Comparison of ENCODE assay signal across 8 mouse cellular contexts in genomic region chr1:155082158-155082964, GRCm38 (mm10). TPM values are rescaled to one million over a fixed set of nuclear protein-coding genes. Genes with fewer than 3 reads are reported as not detected.
A peak's percentile ranks its signal among the peaks of the same experiment; 100 is the strongest.
DNase-seq lines count a peak whose midpoint lies in the region; ATAC-seq and TF ChIP-seq lines count a peak whose summit lies in the region.

No protein-coding gene starts in this region.

- TF ChIP-seq EP300 in stomach, postnatal 0 days (optimal IDR thresholded peaks at IDR 0.05), result no peak

- peak; percentile 32 for DNase-seq in adrenal gland, postnatal 14 days
- DNase-seq in adrenal gland, postnatal 4 days (ENCODE audit: low spot score in 2 of 2), result no peak
- no peak for DNase-seq in ES-E14 (ENCODE audit: low read depth, low spot score)
- no peak for DNase-seq in stomach, postnatal 0 days (ENCODE audit: low spot score)
- no peak for DNase-seq in layer of hippocampus, adult 8-10 months (ENCODE audit: low spot score in 2 of 2)

- no peaks in the 10 kb centered on the region for H3K27me3 ChIP-seq in heart, embryonic 16.5 days (ENCODE audit: control insufficient read depth, insufficient read depth, low read length)
- H3K27me3 ChIP-seq in liver, embryonic 15.5 days, result peaks cover 62% of the 10 kb centered on the region
- H3K27me3 ChIP-seq in stomach, postnatal 0 days (ENCODE audit: control insufficient read depth, insufficient read depth, low read length), result no peaks in the 10 kb centered on the region

- H3K4me3 ChIP-seq in ES-E14 (ENCODE audit: insufficient read depth in 1 of 2, low read depth in 1 of 2, low read length in 2 of 2, poor library complexity in 1 of 2, severe bottlenecking in 1 of 2), result peak overlapping the region; percentile 48 to 81
- H3K4me3 ChIP-seq in heart, embryonic 16.5 days (ENCODE audit: low read length), result peak overlapping the region; percentile 44
- H3K4me3 ChIP-seq in liver, embryonic 15.5 days (replicated peaks), result peak overlapping the region; percentile 60; the same call in 1 of the 2 replicates
- peak overlapping the region; percentile 50 for H3K4me3 ChIP-seq in stomach, postnatal 0 days (ENCODE audit: low read depth, low read length)

- H3K9me3 ChIP-seq in ES-E14 (ENCODE audit: control insufficient read depth, insufficient read depth, low read depth, low read length), result no peaks in the 10 kb centered on the region
- no peaks in the 10 kb centered on the region for H3K9me3 ChIP-seq in heart, embryonic 16.5 days (replicated peaks; ENCODE audit: control insufficient read depth, low read length)
- H3K9me3 ChIP-seq in liver, embryonic 15.5 days (replicated peaks), result no peaks in the 10 kb centered on the region
- H3K9me3 ChIP-seq in stomach, postnatal 0 days (ENCODE audit: control insufficient read depth, low read length), result no peaks in the 10 kb centered on the region

- in situ Hi-C loops in ES-E14 (cut with MboI; ENCODE audit: low sequenced_read_pairs in 2 of 2, unreplicated experiment in 2 of 2), result loop anchor here (25.0 kb wide), 1 partner anchor 655 kb away; no protein-coding TSS in a partner anchor

- no peak overlapping the region for H3K27ac ChIP-seq in ES-E14 (ENCODE audit: insufficient read depth, low read depth, low read length, poor library complexity, severe bottlenecking)
- H3K27ac ChIP-seq in heart, embryonic 16.5 days (ENCODE audit: low read length), result peak overlapping the region; percentile 92
- peak overlapping the region; percentile 62 for H3K27ac ChIP-seq in liver, embryonic 15.5 days (replicated peaks)
- H3K27ac ChIP-seq in stomach, postnatal 0 days (replicated peaks), result peak overlapping the region; percentile 93

- 20% methylated on average over 11 of the region's 11 CpGs for WGBS in heart, embryonic 16.5 days
- WGBS in liver, embryonic 15.5 days (ENCODE audit: insufficient replicate concordance), result 14% methylated on average over 11 of the region's 11 CpGs
- 18% methylated on average over 11 of the region's 11 CpGs for WGBS in stomach, postnatal 0 days

- H3K4me2 ChIP-seq in heart, embryonic 16.5 days (ENCODE audit: low read depth, low read length), result peak overlapping the region; percentile 90
- peak overlapping the region; percentile 85 for H3K4me2 ChIP-seq in liver, embryonic 15.5 days
- peak overlapping the region; percentile 77 for H3K4me2 ChIP-seq in stomach, postnatal 0 days (replicated peaks; ENCODE audit: low read depth)

- no peaks in the 10 kb centered on the region for H3K36me3 ChIP-seq in ES-E14 (ENCODE audit: control insufficient read depth, insufficient read depth, low read length, poor library complexity, severe bottlenecking)
- H3K36me3 ChIP-seq in heart, embryonic 16.5 days (ENCODE audit: control insufficient read depth, insufficient read depth), result no peaks in the 10 kb centered on the region
- H3K36me3 ChIP-seq in liver, embryonic 15.5 days (replicated peaks), result no peaks in the 10 kb centered on the region
- no peaks in the 10 kb centered on the region for H3K36me3 ChIP-seq in stomach, postnatal 0 days (ENCODE audit: control insufficient read depth, insufficient read depth, low read length)

- no peak for TF ChIP-seq CTCF in stomach, postnatal 0 days (IDR thresholded peaks at IDR 0.05; ENCODE audit: low read depth)

- ATAC-seq in heart, embryonic 16.5 days (replicated peaks; ENCODE audit: extremely low read depth, insufficient read depth, low FRiP score), result no peak
- no peak for ATAC-seq in liver, embryonic 15.5 days (ENCODE audit: insufficient read depth)
- ATAC-seq in stomach, postnatal 0 days (ENCODE audit: low FRiP score, low TSS enrichment), result no peak
- no peak for ATAC-seq in monocyte, adult 5-6 weeks (replicated peaks; ENCODE audit: insufficient number of reproducible peaks, low FRiP score, low TSS enrichment, poor library complexity, severe bottlenecking)

- H3K9ac ChIP-seq in ES-E14 (ENCODE audit: insufficient read depth, low read depth, low read length, poor library complexity, severe bottlenecking), result peak overlapping the region; percentile 73; the same call in 1 of the 2 replicates
- peak overlapping the region; percentile 78 for H3K9ac ChIP-seq in heart, embryonic 16.5 days (ENCODE audit: low read length)
- H3K9ac ChIP-seq in liver, embryonic 15.5 days, result peak overlapping the region; percentile 54; the same call in 1 of the 2 replicates
- peak overlapping the region; percentile 66 for H3K9ac ChIP-seq in stomach, postnatal 0 days (ENCODE audit: low read length)

- peaks cover 9 to 20% of the 10 kb centered on the region in 2 experiments; a peak in 3 of 4 replicates for H3K4me1 ChIP-seq in ES-E14 (ENCODE audit: control insufficient read depth in 2 of 2, insufficient read depth in 2 of 2, low read length in 2 of 2, poor library complexity in 1 of 2)
- peaks cover 44% of the 10 kb centered on the region for H3K4me1 ChIP-seq in heart, embryonic 16.5 days (ENCODE audit: control insufficient read depth, insufficient read depth, low read length)
- peaks cover 47% of the 10 kb centered on the region for H3K4me1 ChIP-seq in liver, embryonic 15.5 days (replicated peaks)
- H3K4me1 ChIP-seq in stomach, postnatal 0 days (replicated peaks; ENCODE audit: control insufficient read depth, insufficient read depth), result peaks cover 14% of the 10 kb centered on the region

TF ChIP-seq in ES-E14, 5 proteins besides CTCF, POLR2A, EP300 and RAD21:
- TF ChIP-seq ZNF384 (IDR thresholded peaks at IDR 0.05; ENCODE audit: low read depth, low read length) (no peak), HCFC1 (IDR thresholded peaks at IDR 0.05; ENCODE audit: borderline replicate concordance, insufficient read depth, low read length) (no peak), CHD2 (IDR thresholded peaks at IDR 0.05; ENCODE audit: low read depth, low read length) (no peak), ZC3H11A (IDR thresholded peaks at IDR 0.05; ENCODE audit: borderline replicate concordance, low read depth, low read length) (no peak), MAFK (IDR thresholded peaks at IDR 0.05; ENCODE audit: insufficient read depth, low read depth, low read length) (no peak)

RNA-seq across cellular contexts. Expression of gene Ier5, which starts 17.1 kb away (rescaled TPM):
- 11.1 and 12.9 TPM in 2 replicates for total RNA-seq in adrenal gland, postnatal 14 days (2021)
- 10 to 100 TPM; 12.8 to 14.4 TPM for total RNA-seq in adrenal gland, postnatal 4 days (2021)
- 7.2 and 11.7 TPM in 2 replicates for total RNA-seq in ES-E14 (2012; rRNA removed)
- 3.6 and 3.9 TPM in 2 replicates for polyA plus RNA-seq in heart, embryonic 16.5 days (2015; fragmentation: Nextera tagmentation; extraction: Ambion mirVana)
- 2.5 and 2.7 TPM in 2 replicates for polyA plus RNA-seq in liver, embryonic 15.5 days (2015; fragmentation: Nextera tagmentation; extraction: Ambion mirVana)
- polyA plus RNA-seq in stomach, postnatal 0 days (2015; fragmentation: Nextera tagmentation; extraction: Ambion mirVana), result 7.3 and 11.2 TPM in 2 replicates
- 10 to 100 TPM; 29.8 to 32.4 (median 31.2) TPM for total RNA-seq in layer of hippocampus, adult 8-10 months (2022)
- total RNA-seq in monocyte, adult 5-6 weeks (2017), result 118 to 240 TPM (median 139 TPM) in 3 replicates
